Mouse (Mus musculus) hindbrain, embryonic 10.5 days (tissue): ENCODE measurements around the gene Tex36. TPM values are rescaled to one million over a fixed set of nuclear protein-coding genes. Genes with fewer than 3 reads are reported as not detected.

ENCODE experiments used
- DNase-seq: peaks from one replicate; pipeline ENCODE4 v3.0.0-alpha.2; 2017; ENCODE audit warnings: low spot score
- H3K27ac ChIP-seq: fragments of 300-500 bp; sonication (generic); 2 replicates; pipeline ENCODE4 v1.5.1; 2016; ENCODE audit warnings: mild to moderate bottlenecking, moderate library complexity
- H3K27me3 ChIP-seq: fragments of 300-500 bp; sonication (generic); 2 replicates; pipeline ENCODE4 v1.6.1; 2016; ENCODE audit warnings: mild to moderate bottlenecking; ENCODE audit not compliant: poor library complexity, insufficient read depth, severe bottlenecking
- H3K36me3 ChIP-seq: fragments of 300-500 bp; sonication (generic); 2 replicates; pipeline ENCODE4 v1.6.1; 2016; ENCODE audit warnings: mild to moderate bottlenecking, moderate library complexity
- H3K4me1 ChIP-seq: fragments of 300-500 bp; sonication (generic); replicated peaks from 2 replicates; pipeline ENCODE4 v1.6.1; 2016; ENCODE audit warnings: mild to moderate bottlenecking
- H3K4me3 ChIP-seq: fragments of 300-500 bp; sonication (generic); 2 replicates; pipeline ENCODE4 v1.5.1; 2016; ENCODE audit warnings: mild to moderate bottlenecking, moderate library complexity
- H3K9me3 ChIP-seq: fragments of 300-500 bp; sonication (generic); 2 replicates; pipeline ENCODE4 v1.6.1; 2016; ENCODE audit warnings: mild to moderate bottlenecking, moderate library complexity
- WGBS: fragments of 180-500 bp; shearing (Covaris S2); methylation state at CpG from one replicate; pipeline ENCODE4 v1.1.7; 2016; 5-methylcytosine and 5-hydroxymethylcytosine counted together
- polyA plus RNA-seq: library from polyadenylated mRNA; unstranded; fragments of >200 nt; fragmentation: Nextera tagmentation; extraction: Ambion mirVana; gene quantifications from 2 replicates; pipeline ENCODE4 v1.2.1, GENCODE M21; 2016

Tex36 gene
- polyA plus RNA-seq, 1 experiment from 2014 or later: 0.16 TPM

DNA sequence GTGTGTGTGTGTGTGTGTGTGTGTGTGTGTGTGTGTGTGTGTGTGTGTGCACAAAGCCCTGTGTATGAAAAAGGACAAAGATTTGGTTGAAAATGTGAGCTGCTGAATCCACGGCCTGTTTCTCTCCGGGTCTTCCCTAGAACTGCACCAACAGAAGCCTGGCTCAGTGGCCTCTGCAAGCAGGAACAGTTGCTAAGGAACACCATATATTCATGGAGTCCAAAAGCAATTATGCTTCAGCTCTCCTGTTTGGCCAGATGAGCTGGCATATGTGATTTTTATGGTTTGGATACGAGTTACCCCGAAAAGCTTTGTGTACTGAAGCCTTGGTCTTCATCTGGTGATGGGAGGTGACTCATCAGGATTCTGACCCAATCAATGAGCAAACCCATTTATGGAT lies 58.8 kb downstream of the Tex36 start:
- Histone ChIP-seq H3K4me3 (no peak overlapping the region), H3K27ac (no peak overlapping the region), H3K36me3 (no peaks in the 10 kb centered on the region), H3K27me3 (no peaks in the 10 kb centered on the region), H3K9me3 (no peaks in the 10 kb centered on the region), H3K4me1 (no peaks in the 10 kb centered on the region)
- DNase-seq: no peak
- 89% methylated on average over 4 of the region's 4 CpGs for WGBS

DNA sequence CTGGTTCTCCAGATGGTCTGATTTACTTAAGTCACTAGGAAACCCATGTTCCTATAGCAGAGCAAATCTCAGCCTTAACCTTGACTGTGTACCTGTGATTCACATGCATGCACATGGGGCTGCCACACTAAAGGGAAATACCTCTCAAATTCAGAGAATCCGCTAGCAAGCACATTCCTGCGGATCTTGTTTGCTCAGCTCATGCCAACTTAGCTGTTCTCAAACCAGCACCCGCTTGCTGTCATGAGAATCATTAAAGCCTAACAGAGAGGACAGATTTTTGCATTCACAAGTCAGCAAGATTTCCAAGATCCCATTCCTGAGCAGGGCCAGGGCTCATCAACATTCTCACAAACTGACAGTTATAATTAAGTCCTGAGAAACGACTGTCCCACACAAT lies 64.6 kb downstream of the Tex36 start:
- Histone ChIP-seq H3K36me3 (no peaks in the 10 kb centered on the region), H3K27me3 (no peaks in the 10 kb centered on the region), H3K9me3 (no peaks in the 10 kb centered on the region), H3K27ac (no peak overlapping the region), H3K4me1 (no peaks in the 10 kb centered on the region), H3K4me3 (no peak overlapping the region)
- 85% methylated on average over 4 of the region's 4 CpGs for WGBS
- DNase-seq: no peak

Other genes with a start within 250 kb of the Tex36 start
- 23.0 and 28.3 TPM in 2 replicates for gene Edrf1, start 35.4 kb upstream of the Tex36 start, polyA plus RNA-seq
- 0.09 TPM in 1 of 2 replicates, not detected in the other for gene Mmp21, start 77.9 kb upstream of the Tex36 start, polyA plus RNA-seq
- gene Bccip, start 107.2 kb upstream of the Tex36 start, polyA plus RNA-seq: 135 and 167 TPM in 2 replicates
- gene Uros, start 107.9 kb upstream of the Tex36 start, polyA plus RNA-seq: 33.7 and 39.0 TPM in 2 replicates
- gene Fank1, start 174.7 kb upstream of the Tex36 start, polyA plus RNA-seq: 1.4 and 3.0 TPM in 2 replicates
- gene Dhx32, start 180.6 kb upstream of the Tex36 start, polyA plus RNA-seq: 51.0 and 51.1 TPM in 2 replicates